ENCODE assay signal across 24 mouse cellular contexts in genomic region chr5:44589318-44589717, GRCm38 (mm10).
A peak's percentile ranks its signal among the peaks of the same experiment; 100 is the strongest.
DNase-seq lines count a peak whose midpoint lies in the region; ATAC-seq lines count a peak whose summit lies in the region.
"Had no signal": no experiment of that assay in that cellular context is flagged by ENCODE, and none has a peak within 500 bp of the region (broad histone marks: within the 10 kb centered on the region; RNA-seq: fewer than 3 reads in every experiment).

No protein-coding gene starts in this region.

- H3K4me3 ChIP-seq in kidney, embryonic 15.5 days (replicated peaks): no peak overlapping the region
- no peak overlapping the region for H3K4me3 ChIP-seq in lung, embryonic 16.5 days (ENCODE audit: low read length)
- H3K4me3 ChIP-seq: embryonic facial prominence, embryonic 12.5 days; embryonic facial prominence, embryonic 15.5 days; gastrocnemius, adult 2 months; hindbrain, embryonic 12.5 days had no signal

- H3K4me1 ChIP-seq in kidney, embryonic 15.5 days: peaks cover 9% of the 10 kb centered on the region; the same call in 1 of the 2 replicates
- peaks cover 8% of the 10 kb centered on the region for H3K4me1 ChIP-seq in lung, embryonic 16.5 days (replicated peaks; ENCODE audit: control insufficient read depth, insufficient read depth, low read length)

- no peak for DNase-seq in kidney, postnatal 4 days
- peak; percentile 33 for DNase-seq in kidney, postnatal 10 days
- DNase-seq in kidney, adult 11 months: no peak
- DNase-seq in lung, adult 18-20 months: no peak
- DNase-seq in kidney, postnatal 25 days: peak; percentile 11 to 43
- no peak for DNase-seq in adrenal gland, adult 18-20 months (ENCODE audit: low spot score in 2 of 2)
- DNase-seq: adrenal gland, postnatal 10 days; adrenal gland, postnatal 36 days; cerebellum, adult 11 months; cerebellum, adult 2 months; cerebellum, adult 9-11 months; cerebellum, postnatal 25 days; forebrain, postnatal 0 days; gastrocnemius, adult 2 months; gastrocnemius, postnatal 14 days; heart, adult 11 months had no signal

- no peaks in the 10 kb centered on the region for H3K9me3 ChIP-seq in kidney, embryonic 15.5 days (replicated peaks)
- no peaks in the 10 kb centered on the region for H3K9me3 ChIP-seq in lung, embryonic 16.5 days (ENCODE audit: control insufficient read depth, low read length)
- H3K9me3 ChIP-seq: embryonic facial prominence, embryonic 12.5 days; embryonic facial prominence, embryonic 15.5 days; hindbrain, embryonic 12.5 days had no signal

- H3K4me2 ChIP-seq in kidney, embryonic 15.5 days: no peak overlapping the region
- H3K4me2 ChIP-seq in lung, embryonic 16.5 days (ENCODE audit: low read depth, low read length): no peak overlapping the region
- H3K4me2 ChIP-seq: embryonic facial prominence, embryonic 12.5 days; embryonic facial prominence, embryonic 15.5 days; heart, embryonic 11.5 days; hindbrain, embryonic 12.5 days had no signal

- WGBS in kidney, embryonic 15.5 days: 15% methylated on average over 1 of the region's 1 CpGs
- 14% methylated on average over 1 of the region's 1 CpGs for WGBS in lung, embryonic 16.5 days

- ATAC-seq in kidney, embryonic 15.5 days (replicated peaks; ENCODE audit: low FRiP score): no peak
- ATAC-seq in lung, embryonic 16.5 days (ENCODE audit: low read depth): 0 out of 2 replicates have a peak, but pooled peaks have one; percentile 50
- ATAC-seq: CD4-positive, CD25-positive, alpha-beta regulatory T cell, adult 4 months; forebrain, embryonic 14.5 days; forebrain, postnatal 0 days had no signal

- peak overlapping the region; percentile 39 for H3K27ac ChIP-seq in kidney, embryonic 15.5 days
- H3K27ac ChIP-seq in lung, embryonic 16.5 days (ENCODE audit: low read length): no peak overlapping the region
- H3K27ac ChIP-seq: embryonic facial prominence, embryonic 12.5 days; embryonic facial prominence, embryonic 15.5 days; gastrocnemius, adult 2 months; hindbrain, embryonic 12.5 days had no signal

- H3K9ac ChIP-seq in kidney, embryonic 15.5 days: no peak overlapping the region
- no peak overlapping the region for H3K9ac ChIP-seq in lung, embryonic 16.5 days (ENCODE audit: low read length)
- H3K9ac ChIP-seq: embryonic facial prominence, embryonic 12.5 days; embryonic facial prominence, embryonic 15.5 days; forebrain, postnatal 0 days; hindbrain, embryonic 12.5 days had no signal

- no peaks in the 10 kb centered on the region for H3K36me3 ChIP-seq in kidney, embryonic 15.5 days
- no peaks in the 10 kb centered on the region for H3K36me3 ChIP-seq in lung, embryonic 16.5 days (ENCODE audit: control insufficient read depth, insufficient read depth, low read length)
- H3K36me3 ChIP-seq: embryonic facial prominence, embryonic 12.5 days; embryonic facial prominence, embryonic 15.5 days; hindbrain, embryonic 12.5 days had no signal

- no peaks in the 10 kb centered on the region for H3K27me3 ChIP-seq in kidney, embryonic 15.5 days
- no peaks in the 10 kb centered on the region for H3K27me3 ChIP-seq in lung, embryonic 16.5 days (ENCODE audit: control insufficient read depth, insufficient read depth, low read depth, low read length)
- H3K27me3 ChIP-seq: embryonic facial prominence, embryonic 12.5 days; embryonic facial prominence, embryonic 15.5 days; hindbrain, embryonic 12.5 days had no signal

Comparison
In these comparisons a context has a peak if more than half of its experiments do, and no peak if none do; other contexts are left out.
1. DNase-seq: peak in kidney, postnatal 10 days (single experiment) and kidney, postnatal 25 days (2 of 2); none in kidney, postnatal 4 days (0 of 2), kidney, adult 11 months (single experiment), lung, adult 18-20 months (0 of 2) and adrenal gland, adult 18-20 months (0 of 2).